Mouse (Mus musculus) brain, embryonic 14.5 days (tissue): ENCODE measurements at regions not wholly inside any gene's neighbourhood (a gene's known extent, or its start where the extent isn't known, plus 50 kb on each side); places are given as distances from the start of the nearest gene placed in this dataset.

Experiments
- DNase-seq: peaks from one replicate; pipeline ENCODE4 v3.0.0-alpha.2; 2011; ENCODE audit warnings: low read depth
- CTCF ChIP-seq: fragments of 200-500 bp; IDR thresholded peaks from 2 replicates; pipeline ENCODE4 v1.5.1; 2012; ENCODE audit warnings: inconsistent platforms, mild to moderate bottlenecking, moderate library complexity, borderline replicate concordance; ENCODE audit not compliant: insufficient read depth, insufficient read length; ENCODE audit errors: extremely low read depth
- POLR2A ChIP-seq: fragments of 200-500 bp; IDR thresholded peaks from 2 replicates; pipeline ENCODE4 v1.6.1; 2012; ENCODE audit warnings: mild to moderate bottlenecking, inconsistent platforms, borderline replicate concordance; ENCODE audit not compliant: poor library complexity, insufficient read depth, insufficient read length, severe bottlenecking; ENCODE audit errors: extremely low read depth

DNA sequence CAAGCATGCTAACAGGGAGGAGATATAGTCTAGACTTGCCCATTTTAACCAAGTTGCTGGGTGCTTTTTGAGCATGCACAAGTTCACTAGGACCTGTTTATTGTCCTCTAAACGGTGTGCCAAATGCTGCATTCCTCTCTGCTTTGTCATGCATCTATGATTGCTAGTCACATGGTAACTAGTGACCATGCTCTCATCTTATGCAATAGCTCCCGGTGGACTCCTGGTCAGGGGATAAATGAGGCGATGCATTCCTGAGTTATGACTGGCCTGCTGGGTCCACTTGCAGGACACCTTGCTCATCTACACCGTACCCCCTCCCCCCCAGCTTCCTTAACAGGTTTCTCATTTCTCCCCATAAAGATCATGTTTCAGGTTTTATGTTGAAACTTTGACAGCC, 1344.0 kb downstream of the Gsdmc2 start:
- TF ChIP-seq CTCF = no peak
- no peak for TF ChIP-seq POLR2A
- DNase-seq = no peak

DNA sequence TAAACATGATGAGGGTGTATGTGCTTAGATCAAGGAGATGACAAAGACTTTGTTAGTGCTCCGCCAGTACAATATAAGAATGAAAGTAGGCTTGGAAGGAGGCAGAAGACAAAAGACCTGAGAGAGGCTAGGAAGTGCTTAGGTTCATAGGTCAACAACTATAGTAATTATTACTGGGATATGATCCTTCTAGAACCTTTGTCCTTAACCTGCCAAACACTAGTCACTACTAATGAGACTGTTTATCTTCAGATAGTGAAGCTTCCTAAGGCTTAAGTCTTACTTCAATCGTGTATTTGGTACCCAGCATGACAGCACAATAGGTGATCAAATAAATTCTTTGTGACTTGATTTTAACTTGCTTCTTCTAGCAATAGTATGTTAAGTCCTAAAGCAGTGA, 1344.5 kb downstream of the Gsdmc2 start:
- TF ChIP-seq CTCF (no peak), POLR2A (no peak)
- DNase-seq = no peak

DNA sequence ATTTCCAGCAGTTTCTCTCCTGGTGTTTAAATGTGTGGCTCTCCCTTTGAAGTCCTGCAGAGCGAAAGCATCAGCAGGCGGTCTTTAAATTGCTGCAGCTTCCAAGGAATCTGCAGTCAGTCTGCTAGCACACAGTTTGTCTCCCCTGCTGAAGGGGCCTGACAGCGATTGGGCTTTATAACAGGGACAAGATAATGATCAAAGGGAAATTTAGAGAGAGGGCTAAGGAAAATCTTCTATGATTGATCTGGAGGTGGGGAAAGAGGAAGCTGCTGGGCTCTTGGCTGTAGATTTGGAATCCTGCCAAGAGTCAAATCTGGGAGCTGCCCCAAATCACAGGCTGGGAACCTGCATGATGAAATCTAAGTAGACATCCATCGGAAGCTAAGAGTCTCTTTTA, 1348.8 kb downstream of the Gsdmc2 start:
- TF ChIP-seq POLR2A (no peak), CTCF (no peak)
- peak; percentile 85 for DNase-seq

DNA sequence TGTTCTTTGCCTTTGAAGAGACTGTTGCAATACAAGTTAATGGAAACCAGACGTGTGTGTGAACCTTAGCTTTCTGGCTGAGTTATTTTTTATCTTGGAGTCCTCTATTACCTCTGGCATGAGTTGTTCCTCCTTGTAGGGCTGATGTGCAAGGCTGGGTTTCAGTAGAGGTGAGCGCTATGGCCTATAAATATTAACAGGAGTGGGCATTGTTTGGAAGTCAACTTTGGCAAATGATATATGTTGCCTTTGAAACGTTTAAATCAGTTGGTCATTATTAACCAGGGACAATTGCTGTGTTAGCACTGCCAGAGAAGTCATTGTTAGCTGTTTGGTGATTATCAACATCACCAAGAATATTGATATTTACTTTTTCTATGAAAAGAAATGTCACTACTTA, 1352.6 kb downstream of the Gsdmc2 start:
- TF ChIP-seq POLR2A = no peak
- TF ChIP-seq CTCF = no peak
- no peak for DNase-seq

DNA sequence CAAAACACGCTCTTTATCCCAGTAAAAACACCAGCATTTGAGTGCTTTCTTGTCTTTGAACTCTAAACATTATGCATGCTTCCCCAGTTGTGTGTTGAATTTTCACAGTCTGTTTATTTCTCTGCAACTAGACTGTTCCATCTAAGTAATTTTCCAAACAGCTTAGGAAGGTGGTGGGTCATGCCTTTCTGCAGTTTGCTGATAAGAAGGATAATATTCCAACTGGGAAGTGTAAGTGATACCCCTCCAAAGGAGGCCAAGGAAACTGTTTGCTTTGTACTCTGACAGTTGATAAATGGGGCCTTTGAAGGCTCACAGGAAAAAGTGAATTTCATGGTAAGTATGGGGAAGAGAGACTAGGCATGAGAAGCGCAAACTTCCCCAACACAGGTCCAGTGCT, 1354.4 kb downstream of the Gsdmc2 start:
- DNase-seq = no peak
- no peak for TF ChIP-seq POLR2A

DNA sequence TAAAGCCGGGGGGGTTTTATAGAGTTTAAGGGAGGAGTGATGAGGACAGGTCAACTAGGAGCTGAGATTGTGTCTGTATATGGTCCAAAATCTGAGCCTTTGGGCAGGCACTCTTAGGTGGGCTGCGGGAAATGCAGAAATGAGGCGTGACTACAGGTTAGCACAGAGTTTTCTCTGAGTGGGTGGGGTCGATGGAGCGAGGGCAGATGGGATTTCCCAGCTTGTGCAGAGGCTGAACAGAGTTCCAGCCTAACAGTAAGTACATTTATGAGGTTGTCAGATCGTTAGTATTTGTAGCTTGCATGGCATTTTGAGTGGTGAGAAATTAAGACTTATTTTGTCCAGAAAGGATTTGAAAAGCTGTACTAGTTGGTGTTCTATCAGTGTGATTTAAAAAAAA, 1358.4 kb downstream of the Gsdmc2 start:
- TF ChIP-seq POLR2A (no peak), CTCF (no peak)
- no peak for DNase-seq

DNA sequence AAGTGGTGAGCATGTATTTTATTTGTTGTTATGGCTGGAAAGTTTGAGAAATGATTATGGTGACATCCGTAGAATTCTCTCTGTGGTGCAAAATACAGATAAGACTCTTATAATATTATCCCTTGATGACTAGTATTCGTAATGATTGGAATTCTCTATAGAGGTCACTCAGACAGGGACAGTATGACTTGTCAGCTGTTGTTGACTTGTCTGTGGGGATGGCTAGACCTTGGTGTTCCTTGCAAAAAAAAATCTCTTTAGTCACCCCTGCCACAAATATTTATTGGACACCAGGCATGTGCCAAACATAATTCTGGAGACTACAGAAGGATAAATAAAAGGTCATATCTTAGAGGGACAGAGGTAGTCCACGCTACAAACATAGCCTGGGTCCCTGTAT, 1360.6 kb downstream of the Gsdmc2 start:
- TF ChIP-seq POLR2A (no peak), CTCF (no peak)
- no peak for DNase-seq

DNA sequence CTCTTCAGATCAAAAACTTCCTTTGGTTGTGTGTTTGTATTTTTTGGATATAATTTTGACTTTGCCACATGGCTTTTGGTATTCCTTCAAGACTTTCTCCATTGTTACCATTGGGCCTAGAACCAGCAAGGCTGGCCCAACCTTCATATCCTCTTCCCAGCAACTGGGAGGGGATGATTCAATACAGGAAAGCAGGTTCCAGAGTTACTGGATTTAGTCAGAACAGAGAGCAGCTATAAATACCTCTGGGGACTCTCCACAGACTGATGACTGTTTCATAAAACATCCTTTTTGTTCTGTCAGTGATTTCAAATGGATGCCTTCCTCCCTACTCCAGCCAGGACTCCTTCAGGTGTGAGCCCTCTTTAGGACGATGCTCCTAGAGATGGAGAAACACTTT, 1361.4 kb downstream of the Gsdmc2 start:
- DNase-seq = no peak
- TF ChIP-seq CTCF = no peak

DNA sequence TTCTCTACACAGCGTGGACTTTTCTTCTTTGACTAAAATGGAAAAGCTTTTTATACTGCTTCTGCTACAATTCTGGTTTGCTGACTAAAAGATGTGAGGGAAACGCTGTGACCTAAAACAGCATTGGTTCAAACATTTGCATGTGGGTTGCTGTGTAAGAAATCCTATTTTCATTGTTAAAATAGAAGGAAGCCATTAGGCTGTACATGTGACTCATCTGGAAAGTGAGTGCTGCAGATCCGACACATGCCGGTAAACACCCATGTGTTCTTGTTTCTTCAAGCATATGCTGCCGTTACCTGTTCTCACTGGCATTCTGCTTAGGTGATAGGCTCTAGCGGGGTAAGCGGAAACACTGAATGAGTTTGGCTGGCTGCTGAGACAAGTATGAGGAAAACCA, 1362.6 kb downstream of the Gsdmc2 start:
- no peak for TF ChIP-seq CTCF
- TF ChIP-seq POLR2A = no peak
- DNase-seq = peak; percentile 30

DNA sequence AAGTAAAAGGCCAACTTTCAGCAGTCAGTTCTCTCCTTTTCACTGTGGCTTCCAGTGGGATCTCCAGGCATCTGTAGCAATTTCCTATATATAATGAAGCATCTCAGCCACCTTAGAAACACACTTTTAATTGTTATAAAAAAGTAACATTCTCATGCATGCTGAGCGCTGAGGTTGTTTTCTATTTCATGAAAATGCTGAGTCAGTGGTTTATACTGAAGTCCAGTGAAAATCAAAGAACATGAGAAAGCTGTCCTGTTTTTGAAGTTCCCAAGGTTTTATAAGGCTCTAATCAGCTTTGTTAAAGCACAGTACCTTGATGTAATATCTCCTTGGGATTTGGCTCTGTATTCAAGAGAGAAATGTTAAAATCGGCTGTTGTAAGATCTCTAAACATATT, 1367.2 kb downstream of the Gsdmc2 start:
- no peak for TF ChIP-seq POLR2A
- no peak for TF ChIP-seq CTCF
- no peak for DNase-seq

DNA sequence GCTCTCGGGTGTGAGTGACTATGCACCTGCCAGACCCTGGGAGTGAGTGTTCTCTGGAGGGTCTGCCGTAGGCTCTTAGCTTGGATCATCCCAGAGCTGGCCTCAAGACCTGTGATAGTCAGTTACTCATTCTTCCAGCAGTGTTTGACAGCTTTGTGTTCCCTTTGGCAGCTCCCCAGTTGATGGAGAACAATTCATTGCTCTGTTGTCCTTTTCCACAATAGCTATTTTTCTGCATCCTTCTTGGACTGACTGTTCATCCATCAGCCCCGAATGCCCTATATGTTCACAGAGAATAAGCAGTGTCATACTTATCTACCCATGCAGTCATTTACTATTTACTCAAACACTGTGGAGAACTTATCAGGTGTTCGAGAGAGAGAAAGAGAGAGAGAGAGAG, 1368.5 kb downstream of the Gsdmc2 start:
- DNase-seq = no peak
- TF ChIP-seq CTCF = no peak
- no peak for TF ChIP-seq POLR2A

DNA sequence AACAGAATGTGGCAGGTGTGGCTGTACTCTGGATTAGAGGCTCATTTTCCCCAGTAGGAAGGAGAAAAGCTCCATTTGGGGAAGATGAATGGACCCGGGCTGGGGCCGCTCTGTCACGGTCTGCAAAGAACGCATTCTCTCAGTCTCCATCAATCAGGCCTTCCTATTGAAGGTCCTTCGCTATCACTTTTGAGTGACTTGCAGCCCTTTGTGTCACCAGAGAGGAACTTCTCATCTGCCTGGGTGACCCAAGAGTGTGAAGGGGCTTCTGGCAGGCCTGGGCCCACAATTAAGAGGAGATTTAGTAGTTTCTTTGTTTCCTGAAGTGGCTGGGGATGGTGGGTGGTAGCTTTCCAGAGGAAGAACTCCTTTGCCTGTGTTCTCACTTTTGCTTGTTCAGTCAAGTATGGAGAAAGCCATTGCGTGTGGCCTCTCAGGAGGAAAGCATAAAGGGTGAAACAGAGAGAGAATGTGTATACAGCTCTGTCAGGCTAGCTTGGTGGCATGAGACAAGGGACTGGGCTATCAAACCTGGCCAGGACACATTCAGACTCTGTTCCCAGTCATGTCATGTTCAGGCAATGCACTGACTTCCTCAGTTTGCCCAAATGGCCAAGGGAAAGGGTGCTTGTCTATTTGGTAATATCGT, 1374.2 kb downstream of the Gsdmc2 start:
- DNase-seq = peak; percentile 50
- TF ChIP-seq CTCF = no peak
- no peak for TF ChIP-seq POLR2A

DNA sequence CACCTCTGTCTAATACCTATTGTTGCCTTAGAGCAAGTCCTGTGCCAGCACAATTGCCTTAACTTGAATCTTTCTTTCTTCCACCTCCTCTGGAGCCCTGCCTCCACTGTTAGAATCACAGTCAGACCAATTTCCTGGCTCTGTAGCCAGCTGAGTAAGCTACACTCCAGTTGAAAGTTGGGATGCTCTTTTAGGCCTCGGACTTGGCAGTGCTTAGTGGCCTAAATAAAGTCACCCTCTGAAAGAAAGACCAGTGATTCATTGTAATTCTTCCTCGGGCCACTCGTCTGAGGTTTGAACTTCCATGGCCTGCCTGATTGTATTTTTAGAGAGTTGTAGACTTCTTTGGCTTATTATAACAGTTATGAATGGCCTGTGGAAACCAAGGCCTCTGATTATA, 1376.9 kb downstream of the Gsdmc2 start:
- no peak for TF ChIP-seq CTCF
- no peak for TF ChIP-seq POLR2A
- DNase-seq = no peak
